Mouse (Mus musculus) forebrain, postnatal 0 days (tissue): ENCODE results near the gene Olfr525. TPM values are rescaled to one million over a fixed set of nuclear protein-coding genes. Genes with fewer than 3 reads are reported as not detected.

Experiments
- ATAC-seq: fragments of 200-750 bp; cut with Nextera tagmentation; 2 replicates; pipeline ENCODE4 v1.8.0; 2017; ENCODE audit warnings: mild to moderate bottlenecking, moderate library complexity
- DNase-seq: peaks from one replicate; pipeline ENCODE4 v3.0.0-alpha.2; 2015
- H3K27ac ChIP-seq: fragments of 300-500 bp; sonication (generic); 2 replicates; pipeline ENCODE4 v1.5.1; 2014; ENCODE audit warnings: low read depth, mild to moderate bottlenecking, antibody characterized with exemption, low read length, moderate library complexity, mixed read lengths
- H3K27me3 ChIP-seq: fragments of 300-500 bp; sonication (generic); 2 replicates; pipeline ENCODE4 v1.6.1; 2014; ENCODE audit warnings: mild to moderate bottlenecking, low read length, mixed read lengths; ENCODE audit not compliant: insufficient read depth
- H3K36me3 ChIP-seq: fragments of 300-500 bp; sonication (generic); 2 replicates; pipeline ENCODE4 v1.6.1; 2014; ENCODE audit warnings: mild to moderate bottlenecking, moderate library complexity; ENCODE audit not compliant: insufficient read depth
- H3K4me1 ChIP-seq: fragments of 300-500 bp; sonication (generic); 2 replicates; pipeline ENCODE4 v1.6.1; 2014; ENCODE audit warnings: antibody characterized with exemption; ENCODE audit not compliant: insufficient read depth
- H3K4me2 ChIP-seq: fragments of 300-500 bp; sonication (generic); 2 replicates; pipeline ENCODE4 v1.6.1; 2014; ENCODE audit warnings: low read depth, mild to moderate bottlenecking, moderate library complexity
- H3K4me3 ChIP-seq: fragments of 300-500 bp; sonication (generic); 2 replicates; pipeline ENCODE4 v1.5.1; 2014; ENCODE audit warnings: low read depth, low read length, mixed read lengths
- H3K9ac ChIP-seq: fragments of 300-500 bp; sonication (generic); 2 replicates; pipeline ENCODE4 v1.6.1; 2014; ENCODE audit warnings: mild to moderate bottlenecking
- H3K9me3 ChIP-seq: fragments of 300-500 bp; sonication (generic); 2 replicates; pipeline ENCODE4 v1.6.1; 2016; ENCODE audit warnings: low read length
- CTCF ChIP-seq: sonication (generic); IDR thresholded peaks from 2 replicates; pipeline ENCODE4 v1.5.1; 2016; ENCODE audit warnings: antibody characterized with exemption, control low read depth, low read depth
- WGBS: fragments of 180-500 bp; shearing (Covaris S2); extraction: QIAGEN DNeasy Blood & Tissue Kit; methylation state at CpG from one replicate; pipeline ENCODE4 v1.1.7; 2014; 5-methylcytosine and 5-hydroxymethylcytosine counted together
- polyA plus RNA-seq: library from polyadenylated mRNA; unstranded; fragments of >200 nt; fragmentation: Nextera tagmentation; extraction: Ambion mirVana; gene quantifications from 2 replicates; pipeline ENCODE4 v1.2.1, GENCODE M21; 2015
- total RNA-seq: library from RNA; depleted of rRNA; stranded (reverse); fragments of >200 nt; gene quantifications from 2 replicates; pipeline ENCODE4 v1.2.3, GENCODE M21; 2014; rRNA removed

Olfr525 gene
- total RNA-seq (not detected in 2 replicates), polyA plus RNA-seq (not detected in 2 replicates)

DNA sequence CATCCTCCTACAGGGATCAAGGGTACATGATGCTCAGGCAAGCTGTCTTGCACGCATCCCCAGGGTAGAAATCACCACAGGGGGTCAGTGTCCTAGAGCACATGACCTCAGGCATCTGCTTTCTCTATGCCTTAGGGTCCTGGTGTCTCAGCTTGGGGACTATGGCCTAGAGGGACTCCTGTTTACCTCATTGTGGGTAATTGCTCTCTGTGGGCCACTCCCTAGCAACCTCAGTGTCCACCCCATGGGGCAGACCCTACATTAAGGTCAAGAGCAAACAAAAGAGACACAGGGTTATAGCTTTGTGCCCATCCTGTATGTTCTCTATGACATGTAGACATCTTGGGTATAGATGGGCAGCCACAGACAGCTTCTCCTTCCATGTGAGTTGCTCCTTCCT lies at the start of gene Olfr525:
Gene Olfr525 (plus strand): TSS at position 301 of the 400 bp plus-strand sequence.
- H3K4me1 ChIP-seq: no peaks in the 10 kb centered on the region
- no peaks in the 10 kb centered on the region for H3K36me3 ChIP-seq
- H3K4me2 ChIP-seq: no peak within 1 kb of the TSS
- H3K9me3 ChIP-seq: no peaks in the 10 kb centered on the region
- 57% methylated on average over 1 of the region's 1 CpGs for WGBS
- no peak for TF ChIP-seq CTCF
- no peak within 1 kb of the TSS for H3K4me3 ChIP-seq
- no peaks in the 10 kb centered on the region for H3K27me3 ChIP-seq
- ATAC-seq (no peak), DNase-seq (no peak)
- no peak within 1 kb of the TSS for H3K9ac ChIP-seq
- no peak within 1 kb of the TSS for H3K27ac ChIP-seq

DNA sequence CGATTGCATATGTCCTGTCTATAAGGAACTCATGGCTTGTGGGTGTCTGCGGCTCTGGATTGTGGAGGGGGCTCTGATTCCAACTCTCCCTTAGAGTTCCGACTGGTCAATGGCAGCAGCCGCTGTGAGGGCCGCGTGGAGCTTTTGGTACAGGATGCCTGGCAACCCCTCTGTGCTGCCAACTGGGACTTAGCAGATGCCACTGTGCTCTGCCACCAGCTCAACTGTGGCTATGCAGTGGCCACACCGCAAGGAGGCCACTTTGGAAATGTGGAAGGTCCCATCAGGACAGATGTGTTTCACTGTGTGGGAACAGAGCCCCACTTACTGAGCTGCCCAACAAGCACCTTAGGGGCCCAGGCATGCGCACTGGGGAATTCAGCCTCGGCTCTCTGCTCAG lies 24.9 kb upstream of the Olfr525 start:
- H3K36me3 ChIP-seq: no peaks in the 10 kb centered on the region
- H3K9ac ChIP-seq: no peak overlapping the region
- WGBS: 91% methylated on average over 9 of the region's 9 CpGs
- H3K4me1 ChIP-seq: no peaks in the 10 kb centered on the region
- DNase-seq (no peak), ATAC-seq (no peak)
- no peak overlapping the region for H3K4me3 ChIP-seq
- no peaks in the 10 kb centered on the region for H3K9me3 ChIP-seq
- TF ChIP-seq CTCF: no peak
- no peak overlapping the region for H3K4me2 ChIP-seq
- no peaks in the 10 kb centered on the region for H3K27me3 ChIP-seq
- no peak overlapping the region for H3K27ac ChIP-seq

GRCm38 (mm10) chr7:140296876-140297275 lies 23.8 kb upstream of the Olfr525 start:
- no peak overlapping the region for H3K4me2 ChIP-seq
- H3K9ac ChIP-seq: no peak overlapping the region
- 76% methylated on average over 6 of the region's 6 CpGs for WGBS
- no peak for ATAC-seq
- H3K27me3 ChIP-seq: no peaks in the 10 kb centered on the region
- DNase-seq: no peak
- no peak overlapping the region for H3K27ac ChIP-seq
- no peaks in the 10 kb centered on the region for H3K9me3 ChIP-seq
- H3K4me1 ChIP-seq: no peaks in the 10 kb centered on the region
- no peak for TF ChIP-seq CTCF
- H3K4me3 ChIP-seq: no peak overlapping the region
- no peaks in the 10 kb centered on the region for H3K36me3 ChIP-seq

DNA sequence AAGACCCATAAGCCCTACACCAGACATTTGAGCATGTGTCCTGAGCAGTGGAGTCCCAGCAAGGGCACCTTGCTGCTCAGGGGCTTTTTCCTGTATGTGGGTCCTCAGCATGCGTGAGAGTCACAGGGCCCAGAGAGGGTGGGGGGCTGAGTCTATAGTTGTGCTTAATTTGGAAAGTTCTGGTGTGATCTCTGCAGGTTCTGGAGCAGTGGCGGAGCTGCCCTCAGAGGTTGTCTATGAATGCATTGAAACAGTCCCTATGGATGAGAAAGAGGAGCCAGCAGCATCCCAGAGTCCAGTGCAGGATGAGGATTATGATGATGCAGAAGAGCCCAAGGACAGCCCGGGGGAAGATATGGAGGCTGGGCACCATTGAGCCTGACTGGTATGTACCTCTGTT lies 21.2 kb upstream of the Olfr525 start:
- no peaks in the 10 kb centered on the region for H3K36me3 ChIP-seq
- H3K27me3 ChIP-seq: no peaks in the 10 kb centered on the region
- no peak overlapping the region for H3K4me2 ChIP-seq
- 87% methylated on average over 3 of the region's 3 CpGs for WGBS
- no peak for DNase-seq
- H3K27ac ChIP-seq: no peak overlapping the region
- no peak for ATAC-seq
- no peaks in the 10 kb centered on the region for H3K9me3 ChIP-seq
- no peaks in the 10 kb centered on the region for H3K4me1 ChIP-seq
- H3K4me3 ChIP-seq: no peak overlapping the region
- no peak overlapping the region for H3K9ac ChIP-seq
- no peak for TF ChIP-seq CTCF

DNA sequence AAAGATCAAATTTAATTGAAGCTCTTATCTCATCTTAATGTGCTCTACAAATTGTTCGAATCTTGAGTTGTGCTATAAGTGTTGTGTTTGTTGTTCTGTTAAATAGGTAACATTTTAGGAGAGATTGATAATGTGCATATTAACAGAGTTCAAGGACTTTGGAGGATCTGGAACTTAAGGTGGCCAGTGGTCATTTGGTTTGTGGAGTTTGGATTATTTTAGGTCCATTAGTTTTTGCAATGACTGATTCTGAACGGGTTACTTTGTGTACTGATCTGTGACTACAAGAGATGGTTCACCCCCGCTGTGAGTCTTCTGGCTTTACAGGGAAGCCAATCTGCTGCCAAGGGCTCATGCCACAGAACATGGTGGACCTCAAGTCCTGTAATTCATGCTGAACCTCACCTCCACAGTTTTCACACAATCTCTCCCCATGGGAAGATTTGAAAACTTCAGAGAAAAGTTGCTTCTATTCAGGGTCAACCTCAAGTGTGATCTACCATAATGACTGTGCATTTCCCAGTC lies 735 bp upstream of the Olfr525 start:
- no peak for TF ChIP-seq CTCF
- Histone ChIP-seq H3K36me3 (no peaks in the 10 kb centered on the region), H3K9ac (no peak overlapping the region), H3K27ac (no peak overlapping the region), H3K4me2 (no peak overlapping the region), H3K4me1 (no peaks in the 10 kb centered on the region), H3K4me3 (no peak overlapping the region), H3K9me3 (no peaks in the 10 kb centered on the region), H3K27me3 (no peaks in the 10 kb centered on the region)
- ATAC-seq (no peak), DNase-seq (no peak)
- WGBS: 82% methylated on average over 3 of the region's 3 CpGs

DNA sequence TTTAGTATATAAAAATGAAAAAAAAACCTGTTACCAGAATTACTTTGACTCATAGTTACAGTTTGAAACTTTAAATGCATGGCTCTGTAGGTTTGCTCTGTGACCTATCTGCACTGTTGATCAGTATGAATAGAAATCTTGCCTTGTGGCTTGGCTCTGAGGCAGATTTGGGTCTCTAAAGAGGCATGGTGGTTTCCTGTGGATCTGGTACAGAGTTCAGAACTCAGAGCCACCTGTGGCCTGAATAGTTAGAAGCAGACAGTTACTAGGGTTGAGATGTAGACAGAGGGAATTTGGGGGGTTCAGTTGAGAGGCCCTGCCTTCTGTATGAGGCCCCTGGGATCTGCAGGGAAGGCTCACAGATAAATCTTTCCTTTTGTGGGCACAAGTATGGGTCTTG lies 477 bp downstream of the Olfr525 start:
- Histone ChIP-seq H3K4me1 (no peaks in the 10 kb centered on the region), H3K27me3 (no peaks in the 10 kb centered on the region), H3K27ac (no peak overlapping the region), H3K4me2 (no peak overlapping the region), H3K36me3 (no peaks in the 10 kb centered on the region), H3K4me3 (no peak overlapping the region), H3K9ac (no peak overlapping the region), H3K9me3 (no peaks in the 10 kb centered on the region)
- ATAC-seq (no peak), DNase-seq (no peak)
- no peak for TF ChIP-seq CTCF

GRCm38 (mm10) chr7:140329766-140330304 lies 9.2 kb downstream of the Olfr525 start:
- ATAC-seq: no peak
- no peak overlapping the region for H3K9ac ChIP-seq
- H3K9me3 ChIP-seq: no peaks in the 10 kb centered on the region
- H3K27me3 ChIP-seq: no peaks in the 10 kb centered on the region
- no peak overlapping the region for H3K4me3 ChIP-seq
- 64% methylated on average over 1 of the region's 1 CpGs for WGBS
- no peak for TF ChIP-seq CTCF
- H3K4me2 ChIP-seq: no peak overlapping the region
- H3K4me1 ChIP-seq: no peaks in the 10 kb centered on the region
- H3K27ac ChIP-seq: no peak overlapping the region
- DNase-seq: no peak
- no peaks in the 10 kb centered on the region for H3K36me3 ChIP-seq
